Mouse (Mus musculus) forebrain, embryonic 13.5 days (tissue): ENCODE data around the gene Higd1a. TPM values are rescaled to one million over a fixed set of nuclear protein-coding genes. Genes with fewer than 3 reads are reported as not detected.
A peak's percentile ranks its signal among the peaks of the same experiment; 100 is the strongest.

Experiments
- ATAC-seq: fragments of 200-750 bp; cut with Nextera tagmentation; 2 replicates; pipeline ENCODE4 v1.8.0; 2017
- H3K27ac ChIP-seq: fragments of 300-500 bp; sonication (generic); 2 replicates; pipeline ENCODE4 v1.5.1; 2015; ENCODE audit warnings: inconsistent platforms, mild to moderate bottlenecking, moderate library complexity
- H3K27me3 ChIP-seq: fragments of 300-500 bp; sonication (generic); 2 replicates; pipeline ENCODE4 v1.6.1; 2015; ENCODE audit warnings: mild to moderate bottlenecking, inconsistent platforms
- H3K36me3 ChIP-seq: fragments of 300-500 bp; sonication (generic); 2 replicates; pipeline ENCODE4 v1.6.1; 2015; ENCODE audit warnings: mild to moderate bottlenecking, inconsistent platforms; ENCODE audit not compliant: poor library complexity, severe bottlenecking
- H3K4me1 ChIP-seq: fragments of 300-500 bp; sonication (generic); 2 replicates; pipeline ENCODE4 v1.6.1; 2015; ENCODE audit warnings: inconsistent platforms
- H3K4me2 ChIP-seq: fragments of 300-500 bp; sonication (generic); 2 replicates; pipeline ENCODE4 v1.6.1; 2015; ENCODE audit warnings: inconsistent platforms, mild to moderate bottlenecking, moderate library complexity
- H3K4me3 ChIP-seq: fragments of 300-500 bp; sonication (generic); 2 replicates; pipeline ENCODE4 v1.5.1; 2015; ENCODE audit warnings: mild to moderate bottlenecking, inconsistent platforms
- H3K9ac ChIP-seq: fragments of 300-500 bp; sonication (generic); 2 replicates; pipeline ENCODE4 v1.6.1; 2015; ENCODE audit warnings: mild to moderate bottlenecking, inconsistent platforms
- H3K9me3 ChIP-seq: fragments of 300-500 bp; sonication (generic); replicated peaks from 2 replicates; pipeline ENCODE4 v1.6.1; 2016; ENCODE audit warnings: inconsistent platforms
- WGBS: fragments of 180-500 bp; shearing (Covaris S2); methylation state at CpG from one replicate; pipeline ENCODE4 v1.1.7; 2015; 5-methylcytosine and 5-hydroxymethylcytosine counted together
- polyA plus RNA-seq: library from polyadenylated mRNA; unstranded; fragments of >200 nt; fragmentation: Nextera tagmentation; extraction: Ambion mirVana; gene quantifications from 2 replicates; pipeline ENCODE4 v1.2.1, GENCODE M21; 2015

Higd1a gene
- polyA plus RNA-seq, 1 experiment from 2014 or later, result 159 TPM

GRCm38 (mm10) chr9:121896820-121897219 is 38.7 kb upstream of the Higd1a start:
- Histone ChIP-seq H3K27ac (no peak overlapping the region), H3K36me3 (no peaks in the 10 kb centered on the region), H3K27me3 (no peaks in the 10 kb centered on the region), H3K9ac (no peak overlapping the region), H3K4me2 (no peak overlapping the region), H3K9me3 (no peaks in the 10 kb centered on the region), H3K4me3 (no peak overlapping the region), H3K4me1 (no peaks in the 10 kb centered on the region)
- no peak for ATAC-seq
- 92% methylated on average over 4 of the region's 4 CpGs for WGBS

- Histone ChIP-seq H3K4me2 (no peak overlapping the region), H3K36me3 (no peaks in the 10 kb centered on the region), H3K9ac (no peak overlapping the region), H3K4me1 (peaks cover 2% of the 10 kb centered on the region; the same call in 1 of the 2 replicates), H3K27me3 (no peaks in the 10 kb centered on the region), H3K27ac (no peak overlapping the region), H3K4me3 (no peak overlapping the region), H3K9me3 (no peaks in the 10 kb centered on the region)
- WGBS, result 84% methylated on average over 7 of the region's 7 CpGs
- ATAC-seq, result no peak
Observed at GRCm38 (mm10) chr9:121895392-121895993, 37.3 kb upstream of the Higd1a start.

- 79% methylated on average over 7 of the region's 7 CpGs for WGBS
- no peak for ATAC-seq
- Histone ChIP-seq H3K4me3 (no peak overlapping the region), H3K4me2 (no peak overlapping the region), H3K9ac (no peak overlapping the region), H3K36me3 (no peaks in the 10 kb centered on the region), H3K4me1 (peaks cover 4% of the 10 kb centered on the region; the same call in 1 of the 2 replicates), H3K27ac (no peak overlapping the region), H3K27me3 (no peaks in the 10 kb centered on the region), H3K9me3 (no peaks in the 10 kb centered on the region)
Observed at GRCm38 (mm10) chr9:121894447-121894846, 36.3 kb upstream of the Higd1a start.

- Histone ChIP-seq H3K27me3 (no peaks in the 10 kb centered on the region), H3K36me3 (no peaks in the 10 kb centered on the region), H3K4me2 (no peak overlapping the region), H3K9me3 (no peaks in the 10 kb centered on the region; the same call in 1 of the 2 replicates), H3K4me3 (no peak overlapping the region), H3K4me1 (peaks cover 4% of the 10 kb centered on the region; the same call in 1 of the 2 replicates), H3K27ac (no peak overlapping the region), H3K9ac (no peak overlapping the region)
- ATAC-seq, result no peak
- WGBS, result 90% methylated on average over 12 of the region's 12 CpGs
Observed at GRCm38 (mm10) chr9:121892057-121892687, 34.0 kb upstream of the Higd1a start.

- ATAC-seq, result no peak
- WGBS, result 88% methylated on average over 9 of the region's 9 CpGs
- H3K36me3 ChIP-seq, result no peaks in the 10 kb centered on the region
Observed at GRCm38 (mm10) chr9:121891301-121891700, 33.1 kb upstream of the Higd1a start.

GRCm38 (mm10) chr9:121890441-121890941 is 32.3 kb upstream of the Higd1a start:
- Histone ChIP-seq H3K36me3 (no peaks in the 10 kb centered on the region), H3K4me1 (peaks cover 4% of the 10 kb centered on the region; the same call in 1 of the 2 replicates), H3K9ac (no peak overlapping the region), H3K27ac (no peak overlapping the region), H3K9me3 (no peaks in the 10 kb centered on the region; the same call in 1 of the 2 replicates), H3K4me3 (no peak overlapping the region), H3K27me3 (no peaks in the 10 kb centered on the region), H3K4me2 (no peak overlapping the region)
- WGBS, result 61% methylated on average over 18 of the region's 18 CpGs
- ATAC-seq, result no peak

More at GRCm38 (mm10) chr9:121891301-121891700, 33.1 kb upstream of the Higd1a start:
- Histone ChIP-seq H3K9ac (no peak overlapping the region), H3K27me3 (no peaks in the 10 kb centered on the region), H3K4me1 (peaks cover 4% of the 10 kb centered on the region; the same call in 1 of the 2 replicates), H3K4me2 (no peak overlapping the region), H3K27ac (no peak overlapping the region), H3K9me3 (no peaks in the 10 kb centered on the region; the same call in 1 of the 2 replicates), H3K4me3 (no peak overlapping the region)

- no peaks in the 10 kb centered on the region for H3K27me3 ChIP-seq
- WGBS, result 82% methylated on average over 4 of the region's 4 CpGs
- no peak overlapping the region for H3K4me2 ChIP-seq
- H3K27ac ChIP-seq, result no peak overlapping the region
- H3K9me3 ChIP-seq, result no peaks in the 10 kb centered on the region; the same call in 1 of the 2 replicates
- no peak for ATAC-seq
- H3K36me3 ChIP-seq, result no peaks in the 10 kb centered on the region
- no peak overlapping the region for H3K4me3 ChIP-seq
- H3K4me1 ChIP-seq, result peaks cover 4% of the 10 kb centered on the region; the same call in 1 of the 2 replicates
- H3K9ac ChIP-seq, result no peak overlapping the region
Observed at GRCm38 (mm10) chr9:121889927-121890440, 31.8 kb upstream of the Higd1a start.

- no peaks in the 10 kb centered on the region for H3K36me3 ChIP-seq
- H3K27ac ChIP-seq, result no peak overlapping the region
- no peak overlapping the region for H3K4me3 ChIP-seq
- no peaks in the 10 kb centered on the region for H3K9me3 ChIP-seq
- H3K4me1 ChIP-seq, result no peaks in the 10 kb centered on the region
- no peak for ATAC-seq
- WGBS, result 82% methylated on average over 7 of the region's 7 CpGs
- H3K27me3 ChIP-seq, result no peaks in the 10 kb centered on the region
- H3K9ac ChIP-seq, result no peak overlapping the region
- no peak overlapping the region for H3K4me2 ChIP-seq
Observed at GRCm38 (mm10) chr9:121882015-121882457, 23.9 kb upstream of the Higd1a start.

- Histone ChIP-seq H3K9ac (no peak overlapping the region), H3K27me3 (no peaks in the 10 kb centered on the region), H3K4me1 (no peaks in the 10 kb centered on the region), H3K36me3 (no peaks in the 10 kb centered on the region), H3K4me3 (no peak overlapping the region), H3K9me3 (no peaks in the 10 kb centered on the region), H3K27ac (no peak overlapping the region), H3K4me2 (no peak overlapping the region)
- 85% methylated on average over 6 of the region's 6 CpGs for WGBS
- ATAC-seq, result no peak
Observed at GRCm38 (mm10) chr9:121881301-121881700, 23.1 kb upstream of the Higd1a start.

GRCm38 (mm10) chr9:121880840-121881239 is 22.7 kb upstream of the Higd1a start:
- ATAC-seq, result no peak
- Histone ChIP-seq H3K36me3 (no peaks in the 10 kb centered on the region), H3K4me1 (no peaks in the 10 kb centered on the region), H3K4me2 (peak overlapping the region; percentile 24), H3K9me3 (no peaks in the 10 kb centered on the region), H3K27ac (no peak overlapping the region), H3K9ac (no peak overlapping the region), H3K27me3 (no peaks in the 10 kb centered on the region), H3K4me3 (no peak overlapping the region)
- 28% methylated on average over 14 of the region's 14 CpGs for WGBS

GRCm38 (mm10) chr9:121877052-121877740 is 19.0 kb upstream of the Higd1a start:
- Histone ChIP-seq H3K9ac (no peak overlapping the region), H3K36me3 (no peaks in the 10 kb centered on the region), H3K4me2 (no peak overlapping the region), H3K27me3 (no peaks in the 10 kb centered on the region), H3K4me3 (no peak overlapping the region), H3K27ac (no peak overlapping the region), H3K9me3 (no peaks in the 10 kb centered on the region), H3K4me1 (no peaks in the 10 kb centered on the region)
- ATAC-seq, result peak; percentile 30; the same call in 1 of the 2 replicates
- WGBS, result 14% methylated on average over 3 of the region's 3 CpGs

GRCm38 (mm10) chr9:121873578-121873977 is 15.4 kb upstream of the Higd1a start:
- H3K4me1 ChIP-seq, result peaks cover 10% of the 10 kb centered on the region
- no peak overlapping the region for H3K4me2 ChIP-seq
- H3K4me3 ChIP-seq, result no peak overlapping the region
- H3K27me3 ChIP-seq, result no peaks in the 10 kb centered on the region
- H3K27ac ChIP-seq, result no peak overlapping the region
- no peak for ATAC-seq
- H3K9me3 ChIP-seq, result no peaks in the 10 kb centered on the region
- H3K36me3 ChIP-seq, result no peaks in the 10 kb centered on the region
- no peak overlapping the region for H3K9ac ChIP-seq
